Mouse (Mus musculus): ENCODE results near the gene Trappc1.
A peak's percentile ranks its signal among the peaks of the same experiment; 100 is the strongest.

Gene Trappc1

GRCm38 (mm10) chr11:69331929-69332405 is 8.2 kb downstream of the Trappc1 start:
- peak; percentile 90 for DNase-seq

- DNase-seq = peak; percentile 28
These were observed 9.0 kb downstream of the Trappc1 start for GRCm38 (mm10) chr11:69332713-69333253.

- DNase-seq = no peak
These were observed 10.1 kb downstream of the Trappc1 start for GRCm38 (mm10) chr11:69333922-69334321.

GRCm38 (mm10) chr11:69334796-69335195 is 11.0 kb downstream of the Trappc1 start:
- no peak for DNase-seq

- peak; percentile 91 for DNase-seq
These were observed 16.7 kb downstream of the Trappc1 start, which contains the start of gene Rnf227 for GRCm38 (mm10) chr11:69340161-69341131. TSS of gene Rnf227 (plus strand) at chr11:69340461.

- DNase-seq = no peak
These were observed 22.7 kb downstream of the Trappc1 start for GRCm38 (mm10) chr11:69346441-69346840.

- no peak for DNase-seq
These were observed 32.8 kb downstream of the Trappc1 start for GRCm38 (mm10) chr11:69356544-69356943.

GRCm38 (mm10) chr11:69357690-69358089 is 33.9 kb downstream of the Trappc1 start:
- no peak for DNase-seq

- no peak for DNase-seq
These were observed 38.2 kb downstream of the Trappc1 start for GRCm38 (mm10) chr11:69362021-69362420.

GRCm38 (mm10) chr11:69362479-69362878 is 38.7 kb downstream of the Trappc1 start:
- DNase-seq = peak; percentile 36

- DNase-seq = no peak
These were observed 40.6 kb downstream of the Trappc1 start for GRCm38 (mm10) chr11:69364376-69364775.

GRCm38 (mm10) chr11:69364910-69365309 is 41.1 kb downstream of the Trappc1 start:
- DNase-seq = peak; percentile 76

GRCm38 (mm10) chr11:69365722-69366121 is 41.9 kb downstream of the Trappc1 start:
- DNase-seq = no peak

- peak; percentile 95 for DNase-seq
These were observed 42.5 kb downstream of the Trappc1 start for GRCm38 (mm10) chr11:69366157-69366854.

- peak; percentile 65 for DNase-seq
These were observed 43.3 kb downstream of the Trappc1 start for GRCm38 (mm10) chr11:69366855-69367615.

GRCm38 (mm10) chr11:69367616-69368355 is 44.0 kb downstream of the Trappc1 start:
- peak; percentile 74 for DNase-seq

- DNase-seq = peak; percentile 78
These were observed 44.8 kb downstream of the Trappc1 start for GRCm38 (mm10) chr11:69368356-69369214.

- DNase-seq = peak; percentile 22
These were observed 45.6 kb downstream of the Trappc1 start, which contains the start of gene Chd3 for GRCm38 (mm10) chr11:69369215-69369989. TSS of gene Chd3 (minus strand) at chr11:69369406.

GRCm38 (mm10) chr11:69369990-69370816 is 46.4 kb downstream of the Trappc1 start:
- peak; percentile 22 for DNase-seq

Data from embryo, embryonic 11 days (tissue).